Mouse (Mus musculus) ES-E14 (cell line): ENCODE measurements around the gene Btbd7.

Experiments used
- MAFK ChIP-seq: IDR thresholded peaks from 2 replicates; pipeline ENCODE4 v1.6.1; 2014; ENCODE audit warnings: mild to moderate bottlenecking, low read depth, low read length, inconsistent platforms; ENCODE audit not compliant: insufficient read depth
- ZNF384 ChIP-seq: IDR thresholded peaks from 2 replicates; pipeline ENCODE4 v1.6.1; 2012; ENCODE audit warnings: low read depth, low read length, inconsistent platforms

GRCm38 (mm10) chr12:102757689-102758402 is 120.4 kb downstream of the Btbd7 start, which contains the start of the genes Gm28051, Gon7 and Ubr7:
- TF ChIP-seq ZNF384 = no peak
- TF ChIP-seq MAFK = no peak
